Mouse (Mus musculus) megakaryocyte-erythroid progenitor cell, adult 5-6 weeks (primary cell): ENCODE results near the gene Fignl2. TPM values are rescaled to one million over a fixed set of nuclear protein-coding genes. Genes with fewer than 3 reads are reported as not detected.

Source experiments
- ATAC-seq: replicated peaks from 2 replicates; pipeline ENCODE4 v1.8.0; 2016; ENCODE audit warnings: mild to moderate bottlenecking, inconsistent platforms; ENCODE audit not compliant: severe bottlenecking, poor library complexity, low FRiP score, low TSS enrichment
- total RNA-seq, 2 experiments: library from RNA; stranded (forward) in 1 of 2; stranded (reverse) in 1 of 2; fragments of 200-1000, 215-1000 nt in 1 of 2; fragments of >200 nt in 1 of 2; fragmentation: Nextera tagmentation in 1 of 2; gene quantifications; 2 replicates each; pipeline ENCODE4 v1.2.3; 2014 to 2017

Fignl2 gene
- total RNA-seq, 2 experiments from 2014 or later, result not detected

- ATAC-seq, result no peak
These were observed 32.3 kb downstream of the Fignl2 start for GRCm38 (mm10) chr15:101046039-101046526.

- ATAC-seq, result no peak
These were observed 33.8 kb downstream of the Fignl2 start for GRCm38 (mm10) chr15:101044531-101044930.

GRCm38 (mm10) chr15:101042613-101043012 is 35.8 kb downstream of the Fignl2 start:
- ATAC-seq, result 0 out of 2 replicates have a peak, but pooled peaks have one; percentile 39

GRCm38 (mm10) chr15:101041966-101042365 is 36.4 kb downstream of the Fignl2 start:
- ATAC-seq, result no peak

GRCm38 (mm10) chr15:101039651-101040050 is 38.7 kb downstream of the Fignl2 start:
- no peak for ATAC-seq

- ATAC-seq, result no peak
These were observed 49.4 kb downstream of the Fignl2 start for GRCm38 (mm10) chr15:101028960-101029359.

GRCm38 (mm10) chr15:101011352-101011751 is 67.0 kb downstream of the Fignl2 start:
- no peak for ATAC-seq

- ATAC-seq, result no peak
These were observed 69.9 kb downstream of the Fignl2 start for GRCm38 (mm10) chr15:101008386-101009010.

- ATAC-seq, result no peak
These were observed 71.1 kb downstream of the Fignl2 start for GRCm38 (mm10) chr15:101007236-101007635.

- peak; percentile 63; the same call in 1 of the 2 replicates for ATAC-seq
These were observed 71.9 kb downstream of the Fignl2 start for GRCm38 (mm10) chr15:101006251-101007040.

- ATAC-seq, result no peak
These were observed 72.7 kb downstream of the Fignl2 start for GRCm38 (mm10) chr15:101005717-101006116.

GRCm38 (mm10) chr15:101004538-101004937 is 73.8 kb downstream of the Fignl2 start:
- ATAC-seq, result no peak

GRCm38 (mm10) chr15:101002466-101002865 is 75.9 kb downstream of the Fignl2 start:
- no peak for ATAC-seq

GRCm38 (mm10) chr15:101001685-101002084 is 76.7 kb downstream of the Fignl2 start:
- ATAC-seq, result no peak

Other genes with a start within 250 kb of the Fignl2 start
- gene Scn8a, start 208.7 kb downstream of the Fignl2 start, total RNA-seq (2014; fragmentation: Nextera tagmentation), result not detected in 2 replicates
- not detected in 2 replicates for gene Scn8a, start 208.7 kb downstream of the Fignl2 start, total RNA-seq (2017)
- gene Gm47841, start 31.2 kb downstream of the Fignl2 start, total RNA-seq (2014; fragmentation: Nextera tagmentation), result not detected in 2 replicates
- gene Gm47841, start 31.2 kb downstream of the Fignl2 start, total RNA-seq (2017), result not detected in 2 replicates
- not detected in 2 replicates for gene Ankrd33, start 37.2 kb upstream of the Fignl2 start, total RNA-seq (2014; fragmentation: Nextera tagmentation)
- not detected in 2 replicates for gene Ankrd33, start 37.2 kb upstream of the Fignl2 start, total RNA-seq (2017)
- gene Acvrl1, start 50.0 kb upstream of the Fignl2 start, total RNA-seq (2014; fragmentation: Nextera tagmentation), result not detected in 2 replicates
- gene Acvrl1, start 50.0 kb upstream of the Fignl2 start, total RNA-seq (2017), result 3.3 TPM in 1 of 2 replicates, not detected in the other
- 1.4 and 2.8 TPM in 2 replicates for gene Acvr1b, start 95.5 kb upstream of the Fignl2 start, total RNA-seq (2014; fragmentation: Nextera tagmentation)
- gene Acvr1b, start 95.5 kb upstream of the Fignl2 start, total RNA-seq (2017), result 1.0 and 2.7 TPM in 2 replicates
- 0.17 TPM in 1 of 2 replicates, not detected in the other for gene Grasp, start 145.6 kb upstream of the Fignl2 start, total RNA-seq (2014; fragmentation: Nextera tagmentation)
- gene Grasp, start 145.6 kb upstream of the Fignl2 start, total RNA-seq (2017), result 0.27 TPM in 1 of 2 replicates, not detected in the other
- gene Nr4a1, start 175.7 kb upstream of the Fignl2 start, total RNA-seq (2014; fragmentation: Nextera tagmentation), result 0.66 and 3.2 TPM in 2 replicates
- 15.1 and 16.4 TPM in 2 replicates for gene Nr4a1, start 175.7 kb upstream of the Fignl2 start, total RNA-seq (2017)
- gene Atg101, start 205.7 kb upstream of the Fignl2 start, total RNA-seq (2014; fragmentation: Nextera tagmentation), result 14.7 and 18.0 TPM in 2 replicates
- 31.7 and 42.1 TPM in 2 replicates for gene Atg101, start 205.7 kb upstream of the Fignl2 start, total RNA-seq (2017)
- not detected in 2 replicates for gene 6030408B16Rik, start 214.6 kb upstream of the Fignl2 start, total RNA-seq (2014; fragmentation: Nextera tagmentation)
- not detected in 2 replicates for gene 6030408B16Rik, start 214.6 kb upstream of the Fignl2 start, total RNA-seq (2017)